In the genomic region with DNA sequence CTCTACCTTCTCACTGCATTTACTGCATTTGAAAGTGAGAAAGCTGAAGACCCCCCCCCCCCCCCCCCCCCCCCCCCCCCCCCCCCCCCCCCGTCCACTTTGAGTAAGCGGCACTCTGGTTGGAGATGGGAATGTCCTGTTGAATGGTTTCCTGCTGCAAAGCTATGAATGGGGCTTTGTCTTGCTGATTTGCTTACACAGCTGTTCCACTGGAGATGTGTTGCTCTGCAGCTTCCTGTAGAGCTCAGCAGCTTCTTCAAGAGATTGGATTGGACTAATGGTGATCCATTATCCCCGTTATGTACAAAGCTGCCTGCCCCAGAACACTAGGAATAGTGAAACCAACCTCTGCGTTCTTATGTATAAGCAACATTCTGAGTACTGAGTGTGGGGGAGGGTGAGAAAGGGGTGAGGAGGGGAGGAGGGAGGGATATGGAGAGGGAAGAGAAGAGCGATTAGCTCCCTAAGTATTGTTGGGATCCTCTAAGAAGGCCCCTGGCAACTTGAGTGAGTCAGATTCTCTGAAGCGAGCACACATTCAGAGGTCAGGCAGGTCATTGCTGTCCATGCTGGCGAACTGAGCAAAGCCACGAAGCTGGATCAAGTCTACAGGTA, we compare ENCODE assay signal across 9 mouse cellular contexts. TPM values are rescaled to one million over a fixed set of nuclear protein-coding genes. Genes with fewer than 3 reads are reported as not detected.
A peak's percentile ranks its signal among the peaks of the same experiment; 100 is the strongest.
DNase-seq lines count a peak whose midpoint lies in the region; ATAC-seq lines count a peak whose summit lies in the region.
"Had no signal": no experiment of that assay in that cellular context is flagged by ENCODE, and none has a peak within 500 bp of the region (broad histone marks: within the 10 kb centered on the region; RNA-seq: fewer than 3 reads in every experiment).

No protein-coding gene starts in this region.

- no peaks in the 10 kb centered on the region for H3K4me1 ChIP-seq in forebrain, embryonic 14.5 days (ENCODE audit: control insufficient read depth, insufficient read depth, low read length)
- peaks cover 14% of the 10 kb centered on the region for H3K4me1 ChIP-seq in limb, embryonic 12.5 days (replicated peaks)

- no peaks in the 10 kb centered on the region for H3K9me3 ChIP-seq in forebrain, embryonic 14.5 days (replicated peaks; ENCODE audit: control insufficient read depth, low read length)
- H3K9me3 ChIP-seq in limb, embryonic 12.5 days: no peaks in the 10 kb centered on the region

- peak; percentile 89 for ATAC-seq in forebrain, embryonic 14.5 days
- ATAC-seq in limb, embryonic 12.5 days (ENCODE audit: insufficient number of reproducible peaks, insufficient read depth, low FRiP score, low TSS enrichment, low read depth): peak; percentile 94

- no peak overlapping the region for H3K9ac ChIP-seq in forebrain, embryonic 14.5 days (ENCODE audit: low read length)
- H3K9ac ChIP-seq in limb, embryonic 12.5 days (replicated peaks): no peak overlapping the region

- whole genome bisulfite sequencing in forebrain, embryonic 14.5 days: 8% methylated on average over 6 of the region's 8 CpGs
- 48% methylated on average over 6 of the region's 8 CpGs for WGBS in limb, embryonic 12.5 days

- H3K4me3 ChIP-seq in forebrain, embryonic 14.5 days (ENCODE audit: low read depth, low read length): no peak overlapping the region
- H3K4me3 ChIP-seq in limb, embryonic 12.5 days (replicated peaks): no peak overlapping the region

- H3K36me3 ChIP-seq in forebrain, embryonic 14.5 days (ENCODE audit: control insufficient read depth, insufficient read depth, low read length): no peaks in the 10 kb centered on the region
- no peaks in the 10 kb centered on the region for H3K36me3 ChIP-seq in limb, embryonic 12.5 days

- H3K4me2 ChIP-seq in forebrain, embryonic 14.5 days (ENCODE audit: low read length): no peak overlapping the region
- no peak overlapping the region for H3K4me2 ChIP-seq in limb, embryonic 12.5 days

- 0 out of 2 replicates have a peak overlapping the region, but pooled peaks have one; percentile 17 for H3K27ac ChIP-seq in forebrain, embryonic 14.5 days (ENCODE audit: low read depth, low read length)
- H3K27ac ChIP-seq in limb, embryonic 12.5 days: peak overlapping the region; percentile 67

- DNase-seq in kidney, postnatal 10 days: peak; percentile 29
- DNase-seq in kidney, adult 18-20 months: no peak
- DNase-seq in forebrain, embryonic 14.5 days (ENCODE audit: low spot score): peak; percentile 71
- peak; percentile 66 for DNase-seq in retina, embryonic 14.5 days (ENCODE audit: low spot score)
- DNase-seq in adrenal gland, postnatal 14 days: no peak
- DNase-seq in adrenal gland, postnatal 10 days: no peak
- no peak for DNase-seq in natural killer cell, adult 2 months (ENCODE audit: low spot score in 2 of 2)

- no peaks in the 10 kb centered on the region for H3K27me3 ChIP-seq in forebrain, embryonic 14.5 days (replicated peaks; ENCODE audit: control insufficient read depth, insufficient read depth, low read length)
- H3K27me3 ChIP-seq in limb, embryonic 12.5 days: no peaks in the 10 kb centered on the region

RNA-seq across cellular contexts. Expression of a gene that starts 5.0 kb away (rescaled TPM):
- polyA plus RNA-seq in forebrain, embryonic 14.5 days (2014; fragmentation: Nextera tagmentation; extraction: Ambion mirVana): 0.44 TPM in 1 of 2 replicates, not detected in the other
- not detected in 2 replicates for polyA plus RNA-seq in limb, embryonic 12.5 days (2016; fragmentation: Nextera tagmentation; extraction: Ambion mirVana)
- not detected in 2 replicates for total RNA-seq in adrenal gland, postnatal 14 days (2021)
- not detected for total RNA-seq in adrenal gland, postnatal 10 days (2021)
- total RNA-seq: heart, adult 18-20 months had no signal

RNA-seq across cellular contexts. Expression of a gene that starts 26.3 kb away (rescaled TPM):
- polyA plus RNA-seq in forebrain, embryonic 14.5 days (2014; fragmentation: Nextera tagmentation; extraction: Ambion mirVana): 55.9 and 56.8 TPM in 2 replicates
- 65.4 and 66.1 TPM in 2 replicates for polyA plus RNA-seq in limb, embryonic 12.5 days (2016; fragmentation: Nextera tagmentation; extraction: Ambion mirVana)
- total RNA-seq in adrenal gland, postnatal 14 days (2021): 56.5 and 60.0 TPM in 2 replicates
- 10 to 100 TPM; 52.0 to 53.2 TPM for total RNA-seq in adrenal gland, postnatal 10 days (2021)

RNA-seq across cellular contexts. Expression of a gene that starts 41.2 kb away (rescaled TPM):
- polyA plus RNA-seq in forebrain, embryonic 14.5 days (2014; fragmentation: Nextera tagmentation; extraction: Ambion mirVana): 70.4 and 93.1 TPM in 2 replicates
- 27.2 and 28.2 TPM in 2 replicates for polyA plus RNA-seq in limb, embryonic 12.5 days (2016; fragmentation: Nextera tagmentation; extraction: Ambion mirVana)
- 113 and 137 TPM in 2 replicates for total RNA-seq in adrenal gland, postnatal 14 days (2021)
- total RNA-seq in adrenal gland, postnatal 10 days (2021): 100 to 1,000 TPM; 142 to 154 TPM

RNA-seq across cellular contexts. Expression of a gene that starts 50.7 kb away (rescaled TPM):
- polyA plus RNA-seq in forebrain, embryonic 14.5 days (2014; fragmentation: Nextera tagmentation; extraction: Ambion mirVana): 1.6 and 2.0 TPM in 2 replicates
- polyA plus RNA-seq in limb, embryonic 12.5 days (2016; fragmentation: Nextera tagmentation; extraction: Ambion mirVana): 2.6 and 3.0 TPM in 2 replicates
- 51.0 and 60.5 TPM in 2 replicates for total RNA-seq in adrenal gland, postnatal 14 days (2021)
- 10 to 100 TPM; 58.6 to 77.1 TPM for total RNA-seq in adrenal gland, postnatal 10 days (2021)

Comparison
In these comparisons a context has a peak if more than half of its experiments do, and no peak if none do; other contexts are left out.
1. DNase-seq: peak in kidney, postnatal 10 days (single experiment), forebrain, embryonic 14.5 days (single experiment) and retina, embryonic 14.5 days (single experiment); none in kidney, adult 18-20 months (single experiment), adrenal gland, postnatal 14 days (single experiment), adrenal gland, postnatal 10 days (single experiment) and natural killer cell, adult 2 months (0 of 2).